Mouse (Mus musculus) stomach, postnatal 0 days (tissue): ENCODE results near the gene Cdc16. TPM values are rescaled to one million over a fixed set of nuclear protein-coding genes. Genes with fewer than 3 reads are reported as not detected.

ENCODE experiments used
- ATAC-seq: fragments of 200-750 bp; cut with Nextera tagmentation; 2 replicates; pipeline ENCODE4 v1.8.0; 2017; ENCODE audit not compliant: low FRiP score, low TSS enrichment
- DNase-seq: peaks from one replicate; pipeline ENCODE4 v3.0.0-alpha.2; 2016; ENCODE audit warnings: low spot score
- H3K27ac ChIP-seq: fragments of 300-500 bp; sonication (generic); replicated peaks from 2 replicates; pipeline ENCODE4 v1.5.1; 2014; ENCODE audit warnings: mild to moderate bottlenecking, control low read depth
- H3K27me3 ChIP-seq: fragments of 300-500 bp; sonication (generic); 2 replicates; pipeline ENCODE4 v1.6.1; 2014; ENCODE audit warnings: low read length; ENCODE audit not compliant: control insufficient read depth, insufficient read depth
- H3K36me3 ChIP-seq: fragments of 300-500 bp; sonication (generic); 2 replicates; pipeline ENCODE4 v1.6.1; 2014; ENCODE audit warnings: low read length, mixed read lengths; ENCODE audit not compliant: control insufficient read depth, insufficient read depth
- H3K4me1 ChIP-seq: fragments of 300-500 bp; sonication (generic); replicated peaks from 2 replicates; pipeline ENCODE4 v1.6.1; 2014; ENCODE audit warnings: antibody characterized with exemption; ENCODE audit not compliant: control insufficient read depth, insufficient read depth
- H3K4me2 ChIP-seq: fragments of 300-500 bp; sonication (generic); replicated peaks from 2 replicates; pipeline ENCODE4 v1.6.1; 2014; ENCODE audit warnings: low read depth, mild to moderate bottlenecking, control low read depth, moderate library complexity
- H3K4me3 ChIP-seq: fragments of 300-500 bp; sonication (generic); 2 replicates; pipeline ENCODE4 v1.5.1; 2014; ENCODE audit warnings: low read depth, low read length, control low read depth
- H3K9ac ChIP-seq: fragments of 300-500 bp; sonication (generic); 2 replicates; pipeline ENCODE4 v1.6.1; 2014; ENCODE audit warnings: mild to moderate bottlenecking, low read length, control low read depth, mixed read lengths
- H3K9me3 ChIP-seq: fragments of 300-500 bp; sonication (generic); 2 replicates; pipeline ENCODE4 v1.6.1; 2016; ENCODE audit warnings: low read length; ENCODE audit not compliant: control insufficient read depth
- CTCF ChIP-seq: IDR thresholded peaks from 2 replicates; pipeline ENCODE4 v1.5.1; 2016; ENCODE audit warnings: antibody characterized with exemption, low read depth, mild to moderate bottlenecking, moderate library complexity
- EP300 ChIP-seq: optimal IDR thresholded peaks from 2 replicates; pipeline ENCODE3; 2016; ENCODE audit warnings: antibody characterized with exemption
- WGBS: fragments of 180-500 bp; shearing (Covaris S2); extraction: QIAGEN DNeasy Blood & Tissue Kit; methylation state at CpG from one replicate; pipeline ENCODE4 v1.1.7; 2014; 5-methylcytosine and 5-hydroxymethylcytosine counted together
- polyA plus RNA-seq: library from polyadenylated mRNA; unstranded; fragments of >200 nt; fragmentation: Nextera tagmentation; extraction: Ambion mirVana; gene quantifications from 2 replicates; pipeline ENCODE4 v1.2.1, GENCODE M21; 2015

Cdc16 gene
- polyA plus RNA-seq, 1 experiment from 2014 or later: 64.7 TPM

DNA sequence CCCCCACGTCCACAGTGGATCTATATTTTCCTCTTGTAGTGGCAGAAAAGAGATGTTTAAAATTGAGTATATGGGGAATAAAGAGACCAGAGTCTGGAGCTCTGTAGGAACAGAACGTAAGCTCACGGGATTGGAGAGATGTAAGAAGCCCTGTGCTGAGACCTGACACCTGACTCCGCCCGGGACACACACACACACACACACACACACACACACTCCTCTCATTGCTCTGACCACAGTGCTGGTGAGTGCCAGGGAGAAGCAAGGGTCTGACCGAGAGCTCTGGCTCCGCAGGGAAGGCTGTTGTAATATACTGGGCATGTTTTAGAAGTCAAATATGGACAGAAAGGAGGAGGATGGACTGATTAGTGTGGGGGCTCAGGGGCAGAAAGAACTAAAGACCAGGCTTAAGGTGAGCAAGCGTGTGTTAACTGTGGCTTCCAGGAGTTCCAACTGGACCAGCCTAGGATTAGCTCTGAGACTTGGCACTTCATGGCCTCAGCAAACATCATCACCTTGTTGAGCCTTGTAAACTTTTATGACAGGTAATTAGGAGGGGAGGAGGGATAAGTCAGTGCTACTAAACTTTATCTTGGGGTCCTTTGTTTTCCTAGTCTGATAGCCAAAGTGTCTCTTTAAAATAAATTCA lies 35.7 kb downstream of the Cdc16 start:
- Histone ChIP-seq H3K27me3 (no peaks in the 10 kb centered on the region), H3K4me2 (no peak overlapping the region), H3K4me3 (no peak overlapping the region), H3K9ac (no peak overlapping the region), H3K36me3 (peaks cover 25% of the 10 kb centered on the region), H3K4me1 (no peaks in the 10 kb centered on the region), H3K27ac (no peak overlapping the region), H3K9me3 (no peaks in the 10 kb centered on the region)
- DNase-seq (no peak), ATAC-seq (no peak)
- 91% methylated on average over 8 of the region's 8 CpGs for WGBS
- no peak for TF ChIP-seq EP300
- TF ChIP-seq CTCF: no peak

GRCm38 (mm10) chr8:13793746-13794101 lies 36.2 kb downstream of the Cdc16 start:
- no peak overlapping the region for H3K27ac ChIP-seq
- no peak overlapping the region for H3K4me3 ChIP-seq
- whole genome bisulfite sequencing: 93% methylated on average over 11 of the region's 11 CpGs
- no peaks in the 10 kb centered on the region for H3K9me3 ChIP-seq
- H3K4me1 ChIP-seq: no peaks in the 10 kb centered on the region
- no peaks in the 10 kb centered on the region for H3K27me3 ChIP-seq
- ATAC-seq (no peak), DNase-seq (no peak)
- no peak for TF ChIP-seq CTCF
- TF ChIP-seq EP300: no peak
- no peak overlapping the region for H3K9ac ChIP-seq
- H3K4me2 ChIP-seq: no peak overlapping the region
- H3K36me3 ChIP-seq: peaks cover 25% of the 10 kb centered on the region

- peaks cover 20% of the 10 kb centered on the region for H3K36me3 ChIP-seq
- no peak overlapping the region for H3K4me3 ChIP-seq
- H3K27me3 ChIP-seq: no peaks in the 10 kb centered on the region
- no peak for DNase-seq
- ATAC-seq: peak; percentile 83
- H3K4me2 ChIP-seq: no peak overlapping the region
- no peak overlapping the region for H3K9ac ChIP-seq
- no peak overlapping the region for H3K27ac ChIP-seq
- no peaks in the 10 kb centered on the region for H3K4me1 ChIP-seq
- WGBS: 62% methylated on average over 5 of the region's 5 CpGs
- TF ChIP-seq EP300 (no peak), CTCF (no peak)
- H3K9me3 ChIP-seq: no peaks in the 10 kb centered on the region
Measured at GRCm38 (mm10) chr8:13797676-13798075, 40.2 kb downstream of the Cdc16 start.

DNA sequence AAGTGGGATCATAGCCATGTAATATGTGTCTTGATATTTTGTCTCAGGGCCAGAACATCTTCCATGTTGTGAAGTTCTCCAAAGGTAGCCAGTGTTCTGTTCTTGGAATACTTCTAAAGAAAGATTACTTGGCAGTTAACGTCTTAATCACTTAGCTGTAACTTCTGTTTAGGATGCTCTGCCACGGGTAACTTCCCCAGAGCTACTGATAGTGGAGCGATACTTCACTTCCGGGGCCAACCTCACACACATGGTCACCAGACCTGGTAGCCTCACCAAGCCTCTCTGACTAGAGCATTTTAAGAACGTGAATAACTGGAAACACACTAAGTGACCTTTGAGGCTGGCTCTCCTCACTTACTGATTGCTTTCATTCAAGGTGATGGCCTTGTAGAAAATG lies 42.1 kb downstream of the Cdc16 start:
- Histone ChIP-seq H3K27me3 (no peaks in the 10 kb centered on the region), H3K36me3 (peaks cover 11% of the 10 kb centered on the region), H3K4me3 (no peak overlapping the region), H3K27ac (no peak overlapping the region), H3K9ac (no peak overlapping the region), H3K4me1 (no peaks in the 10 kb centered on the region), H3K4me2 (no peak overlapping the region), H3K9me3 (no peaks in the 10 kb centered on the region)
- ATAC-seq: no peak
- DNase-seq: no peak
- WGBS: 89% methylated on average over 5 of the region's 5 CpGs
- TF ChIP-seq EP300 (no peak), CTCF (no peak)

GRCm38 (mm10) chr8:13828598-13829172 lies 71.2 kb downstream of the Cdc16 start:
- Histone ChIP-seq H3K36me3 (no peaks in the 10 kb centered on the region), H3K4me1 (no peaks in the 10 kb centered on the region), H3K9ac (no peak overlapping the region), H3K9me3 (no peaks in the 10 kb centered on the region), H3K4me2 (no peak overlapping the region), H3K4me3 (no peak overlapping the region), H3K27ac (no peak overlapping the region), H3K27me3 (no peaks in the 10 kb centered on the region)
- DNase-seq: no peak
- WGBS: 56% methylated on average over 7 of the region's 7 CpGs
- TF ChIP-seq CTCF: no peak
- no peak for TF ChIP-seq EP300
- no peak for ATAC-seq

Other genes starting within 250 kb of the Cdc16 start
- not detected in 2 replicates for gene 1700029H14Rik, start 195.2 kb upstream of the Cdc16 start, polyA plus RNA-seq
- 12.0 and 12.4 TPM in 2 replicates for gene Rasa3, start 80.1 kb upstream of the Cdc16 start, polyA plus RNA-seq
- 0.13 and 0.17 TPM in 2 replicates for gene Cfap97d2, start 51.8 kb upstream of the Cdc16 start, polyA plus RNA-seq
- gene Upf3a, start 27.9 kb downstream of the Cdc16 start, polyA plus RNA-seq: 27.2 and 28.0 TPM in 2 replicates
- not detected in 2 replicates for gene AF366264, start 80.7 kb downstream of the Cdc16 start, polyA plus RNA-seq
- 8.5 and 9.2 TPM in 2 replicates for gene Champ1, start 112.0 kb downstream of the Cdc16 start, polyA plus RNA-seq
- 19.8 and 25.4 TPM in 2 replicates for gene Coprs, start 132.6 kb downstream of the Cdc16 start, polyA plus RNA-seq